Mouse (Mus musculus) heart, embryonic 15.5 days (tissue): ENCODE data around the gene Klk1. TPM values are rescaled to one million over a fixed set of nuclear protein-coding genes. Genes with fewer than 3 reads are reported as not detected.
"Not testable (repeated sequence)": the region's sequence is repeated elsewhere in the genome, so short reads cannot be mapped to it uniquely, and the experiment has no call there.

ENCODE experiments used
- ATAC-seq: fragments of 200-750 bp; cut with Nextera tagmentation; replicated peaks from 2 replicates; pipeline ENCODE4 v1.8.0; 2017; ENCODE audit warnings: low read depth, moderate TSS enrichment; ENCODE audit not compliant: insufficient number of reproducible peaks, insufficient read depth, low FRiP score
- H3K27ac ChIP-seq: fragments of 300-500 bp; sonication (generic); 2 replicates; pipeline ENCODE4 v1.5.1; 2015; ENCODE audit warnings: mild to moderate bottlenecking, inconsistent platforms
- H3K27me3 ChIP-seq: fragments of 300-500 bp; sonication (generic); 2 replicates; pipeline ENCODE4 v1.6.1; 2015; ENCODE audit warnings: inconsistent platforms
- H3K36me3 ChIP-seq: fragments of 300-500 bp; sonication (generic); 2 replicates; pipeline ENCODE4 v1.6.1; 2015; ENCODE audit warnings: mild to moderate bottlenecking, inconsistent platforms
- H3K4me1 ChIP-seq: fragments of 300-500 bp; sonication (generic); replicated peaks from 2 replicates; pipeline ENCODE4 v1.6.1; 2015; ENCODE audit warnings: inconsistent platforms
- H3K4me2 ChIP-seq: fragments of 300-500 bp; sonication (generic); 2 replicates; pipeline ENCODE4 v1.6.1; 2015; ENCODE audit warnings: inconsistent platforms, mild to moderate bottlenecking, moderate library complexity
- H3K4me3 ChIP-seq: fragments of 300-500 bp; sonication (generic); 2 replicates; pipeline ENCODE4 v1.5.1; 2015; ENCODE audit warnings: mild to moderate bottlenecking, inconsistent platforms
- H3K9ac ChIP-seq: fragments of 300-500 bp; sonication (generic); 2 replicates; pipeline ENCODE4 v1.6.1; 2015; ENCODE audit warnings: mild to moderate bottlenecking, inconsistent platforms
- H3K9me3 ChIP-seq: fragments of 300-500 bp; sonication (generic); replicated peaks from 2 replicates; pipeline ENCODE4 v1.6.1; 2016; ENCODE audit warnings: inconsistent platforms
- WGBS: fragments of 180-500 bp; shearing (Covaris S2); methylation state at CpG from one replicate; pipeline ENCODE4 v1.1.7; 2015; ENCODE audit warnings: mixed read lengths; 5-methylcytosine and 5-hydroxymethylcytosine counted together
- polyA plus RNA-seq: library from polyadenylated mRNA; unstranded; fragments of >200 nt; fragmentation: Nextera tagmentation; extraction: Ambion mirVana; gene quantifications from 2 replicates; pipeline ENCODE4 v1.2.1, GENCODE M21; 2015

Gene Klk1
- polyA plus RNA-seq, 1 experiment from 2014 or later: 0.13 TPM

- Histone ChIP-seq H3K9ac (no peak overlapping the region), H3K4me2 (no peak overlapping the region), H3K4me1 (no peaks in the 10 kb centered on the region), H3K27me3 (no peaks in the 10 kb centered on the region), H3K36me3 (no peaks in the 10 kb centered on the region), H3K9me3 (no peaks in the 10 kb centered on the region), H3K27ac (no peak overlapping the region), H3K4me3 (no peak overlapping the region)
- 57% methylated on average over 2 of the region's 2 CpGs for WGBS
- no peak for ATAC-seq
Observed at GRCm38 (mm10) chr7:44239913-44240312, 14.8 kb downstream of the Klk1 start.

GRCm38 (mm10) chr7:44240712-44241111 lies 15.6 kb downstream of the Klk1 start:
- Histone ChIP-seq H3K36me3 (no peaks in the 10 kb centered on the region), H3K9me3 (no peaks in the 10 kb centered on the region), H3K4me3 (no peak overlapping the region), H3K9ac (no peak overlapping the region), H3K4me1 (peaks cover 5% of the 10 kb centered on the region; the same call in 1 of the 2 replicates), H3K4me2 (no peak overlapping the region), H3K27me3 (no peaks in the 10 kb centered on the region), H3K27ac (no peak overlapping the region)
- 35% methylated on average over 1 of the region's 1 CpGs for WGBS
- no peak for ATAC-seq

- ATAC-seq: no peak
Observed at GRCm38 (mm10) chr7:44241163-44241562, 16.0 kb downstream of the Klk1 start.

GRCm38 (mm10) chr7:44244080-44244479 lies 18.9 kb downstream of the Klk1 start:
- H3K4me3 ChIP-seq: no peak overlapping the region
- H3K9ac ChIP-seq: no peak overlapping the region
- peaks cover 4% of the 10 kb centered on the region for H3K36me3 ChIP-seq
- no peak overlapping the region for H3K27ac ChIP-seq
- peaks cover 18% of the 10 kb centered on the region for H3K4me1 ChIP-seq
- H3K27me3 ChIP-seq: no peaks in the 10 kb centered on the region
- H3K9me3 ChIP-seq: no peaks in the 10 kb centered on the region
- WGBS: 68% methylated on average over 1 of the region's 1 CpGs
- no peak for ATAC-seq
- H3K4me2 ChIP-seq: no peak overlapping the region

More at GRCm38 (mm10) chr7:44241163-44241562, 16.0 kb downstream of the Klk1 start:
- no peak overlapping the region for H3K9ac ChIP-seq
- no peaks in the 10 kb centered on the region for H3K27me3 ChIP-seq
- no peak overlapping the region for H3K4me2 ChIP-seq
- H3K9me3 ChIP-seq: no peaks in the 10 kb centered on the region
- no peak overlapping the region for H3K27ac ChIP-seq
- H3K36me3 ChIP-seq: no peaks in the 10 kb centered on the region
- H3K4me3 ChIP-seq: no peak overlapping the region
- 53% methylated on average over 2 of the region's 2 CpGs for WGBS
- H3K4me1 ChIP-seq: peaks cover 5% of the 10 kb centered on the region; the same call in 1 of the 2 replicates

- Histone ChIP-seq H3K27me3 (no peaks in the 10 kb centered on the region), H3K4me3 (peak within 1 kb of the TSS; percentile 98), H3K4me1 (peaks cover 19% of the 10 kb centered on the region), H3K27ac (peak within 1 kb of the TSS; percentile 90), H3K9ac (peak within 1 kb of the TSS; percentile 86), H3K9me3 (no peaks in the 10 kb centered on the region), H3K4me2 (peak within 1 kb of the TSS; percentile 77), H3K36me3 (peaks cover 22% of the 10 kb centered on the region)
- peak; percentile 86 for ATAC-seq
- WGBS: under 1% methylated on average over 62 of the region's 62 CpGs
Observed at GRCm38 (mm10) chr7:44246055-44246983, 21.2 kb downstream of the Klk1 start, which contains the start of the genes 1700028J19Rik and 2410002F23Rik. Gene 1700028J19Rik (minus strand): TSS chr7:44246695. Gene 2410002F23Rik (plus strand): TSS chr7:44246722.

- Histone ChIP-seq H3K4me2 (peak overlapping the region; percentile 77), H3K9ac (peak overlapping the region; percentile 86), H3K9me3 (no peaks in the 10 kb centered on the region), H3K27ac (peak overlapping the region; percentile 90), H3K4me3 (peak overlapping the region; percentile 98), H3K27me3 (no peaks in the 10 kb centered on the region), H3K36me3 (peaks cover 22% of the 10 kb centered on the region), H3K4me1 (peaks cover 19% of the 10 kb centered on the region)
- peak; percentile 20 for ATAC-seq
- WGBS: under 1% methylated on average over 23 of the region's 23 CpGs
Observed at GRCm38 (mm10) chr7:44246984-44247470, 21.9 kb downstream of the Klk1 start.

- 93% methylated on average over 2 of the region's 2 CpGs for WGBS
- Histone ChIP-seq H3K4me2 (peak overlapping the region; percentile 77), H3K27me3 (no peaks in the 10 kb centered on the region), H3K4me1 (peaks cover 20% of the 10 kb centered on the region), H3K9ac (peak overlapping the region; percentile 13; the same call in 1 of the 2 replicates), H3K27ac (no peak overlapping the region), H3K9me3 (no peaks in the 10 kb centered on the region), H3K36me3 (peaks cover 28% of the 10 kb centered on the region), H3K4me3 (peak overlapping the region; percentile 98)
- no peak for ATAC-seq
Observed at GRCm38 (mm10) chr7:44247971-44248370, 22.8 kb downstream of the Klk1 start.

- Histone ChIP-seq H3K36me3 (peaks cover 28% of the 10 kb centered on the region), H3K4me3 (no peak overlapping the region), H3K4me2 (no peak overlapping the region), H3K4me1 (peaks cover 22% of the 10 kb centered on the region), H3K9me3 (no peaks in the 10 kb centered on the region), H3K27me3 (no peaks in the 10 kb centered on the region), H3K9ac (no peak overlapping the region), H3K27ac (no peak overlapping the region)
- 92% methylated on average over 4 of the region's 4 CpGs for WGBS
- ATAC-seq: no peak
Observed at GRCm38 (mm10) chr7:44249248-44249647, 24.1 kb downstream of the Klk1 start.

- not testable (repeated sequence) for H3K9me3 ChIP-seq, H3K27ac ChIP-seq, H3K27me3 ChIP-seq, H3K4me2 ChIP-seq, ATAC-seq, H3K9ac ChIP-seq, H3K4me3 ChIP-seq
- WGBS: 89% methylated on average over 17 of the region's 17 CpGs
- Histone ChIP-seq H3K36me3 (peaks cover 28% of the 10 kb centered on the region), H3K4me1 (peaks cover 21% of the 10 kb centered on the region)
Observed at GRCm38 (mm10) chr7:44250732-44251275, 25.6 kb downstream of the Klk1 start.

- peaks cover 28% of the 10 kb centered on the region for H3K36me3 ChIP-seq
- H3K27ac ChIP-seq: no peak overlapping the region
- no peak overlapping the region for H3K9ac ChIP-seq
- no peaks in the 10 kb centered on the region for H3K27me3 ChIP-seq
- WGBS: 63% methylated on average over 15 of the region's 15 CpGs
- no peak for ATAC-seq
- H3K4me2 ChIP-seq: no peak overlapping the region
- no peaks in the 10 kb centered on the region for H3K9me3 ChIP-seq
- H3K4me3 ChIP-seq: no peak overlapping the region
- peaks cover 14% of the 10 kb centered on the region for H3K4me1 ChIP-seq
Observed at GRCm38 (mm10) chr7:44253023-44253616, 28.0 kb downstream of the Klk1 start.

GRCm38 (mm10) chr7:44254930-44255329 lies 29.8 kb downstream of the Klk1 start:
- no peak overlapping the region for H3K9ac ChIP-seq
- WGBS: 39% methylated on average over 6 of the region's 6 CpGs
- no peak overlapping the region for H3K27ac ChIP-seq
- H3K4me1 ChIP-seq: peaks cover 8% of the 10 kb centered on the region
- peaks cover 16% of the 10 kb centered on the region for H3K36me3 ChIP-seq
- H3K4me3 ChIP-seq: no peak overlapping the region
- no peaks in the 10 kb centered on the region for H3K9me3 ChIP-seq
- no peaks in the 10 kb centered on the region for H3K27me3 ChIP-seq
- no peak overlapping the region for H3K4me2 ChIP-seq
- 0 out of 2 replicates have a peak, but pooled peaks have one; percentile 48 for ATAC-seq
